Mouse (Mus musculus) liver, adult 2 months (tissue): ENCODE results near the gene Casp9. TPM values are rescaled to one million over a fixed set of nuclear protein-coding genes. Genes with fewer than 3 reads are reported as not detected.

ENCODE experiments used
- DNase-seq: peaks from one replicate; pipeline ENCODE4 v3.0.0-alpha.2; 2011; ENCODE audit warnings: low read depth, low spot score; ENCODE audit errors: extremely low read depth
- H3K27ac ChIP-seq: fragments of 200-500 bp; replicated peaks from 2 replicates; pipeline ENCODE4 v1.5.1; 2012; ENCODE audit warnings: low read depth, mild to moderate bottlenecking, control low read depth, inconsistent platforms, low read length; ENCODE audit not compliant: insufficient read depth
- H3K27me3 ChIP-seq: fragments of 200-500 bp; 2 replicates; pipeline ENCODE4 v1.6.1; 2012; ENCODE audit warnings: mild to moderate bottlenecking, moderate library complexity, low read length, inconsistent platforms; ENCODE audit not compliant: control insufficient read depth, insufficient read depth
- H3K36me3 ChIP-seq: fragments of 200-500 bp; 2 replicates; pipeline ENCODE4 v1.6.1; 2012; ENCODE audit warnings: low read length, inconsistent platforms; ENCODE audit not compliant: control insufficient read depth, insufficient read depth
- H3K4me1 ChIP-seq: fragments of 200-500 bp; 2 replicates; pipeline ENCODE4 v1.6.1; 2011; ENCODE audit warnings: low read length; ENCODE audit not compliant: control insufficient read depth, insufficient read depth
- H3K4me3 ChIP-seq: fragments of 200-500 bp; 2 replicates; pipeline ENCODE4 v1.5.1; 2011; ENCODE audit warnings: low read depth, mild to moderate bottlenecking, control low read depth, low read length, moderate library complexity; ENCODE audit not compliant: insufficient read depth
- H3K79me2 ChIP-seq: fragments of 200-500 bp; 2 replicates; pipeline ENCODE4 v1.6.1; 2012; ENCODE audit warnings: inconsistent platforms, mild to moderate bottlenecking, low read length, moderate library complexity; ENCODE audit not compliant: control insufficient read depth, insufficient read depth
- H3K9ac ChIP-seq: fragments of 200-500 bp; 2 replicates; pipeline ENCODE4 v1.6.1; 2012; ENCODE audit warnings: low read depth, mild to moderate bottlenecking, control low read depth, inconsistent platforms, low read length
- CTCF ChIP-seq: fragments of 200-500 bp; IDR thresholded peaks from 2 replicates; pipeline ENCODE4 v1.5.1; 2011; ENCODE audit warnings: low read depth, low read length, control low read depth
- POLR2A ChIP-seq: fragments of 200-500 bp; IDR thresholded peaks from 2 replicates; pipeline ENCODE4 v1.6.1; 2011; ENCODE audit warnings: low read length, control low read depth; ENCODE audit not compliant: insufficient read depth; ENCODE audit errors: extremely low read depth
- WGBS: fragments of 180-500 bp; shearing (Covaris S2); methylation state at CpG from one replicate; pipeline ENCODE4 v1.1.7; 2018; 5-methylcytosine and 5-hydroxymethylcytosine counted together
- polyA plus RNA-seq: library from polyadenylated mRNA; depleted of rRNA; stranded (reverse); fragments of >200 nt; gene quantifications from 2 replicates; pipeline ENCODE4 v1.2.3, GENCODE M21; 2012
- total RNA-seq: library from RNA; depleted of rRNA; stranded (reverse); fragments of >200 nt; gene quantifications from 2 replicates; pipeline ENCODE4 v1.2.3, GENCODE M21; 2014

Casp9 gene
- total and polyA plus RNA-seq, 2 experiments, result 8.4 to 10.9 TPM

DNA sequence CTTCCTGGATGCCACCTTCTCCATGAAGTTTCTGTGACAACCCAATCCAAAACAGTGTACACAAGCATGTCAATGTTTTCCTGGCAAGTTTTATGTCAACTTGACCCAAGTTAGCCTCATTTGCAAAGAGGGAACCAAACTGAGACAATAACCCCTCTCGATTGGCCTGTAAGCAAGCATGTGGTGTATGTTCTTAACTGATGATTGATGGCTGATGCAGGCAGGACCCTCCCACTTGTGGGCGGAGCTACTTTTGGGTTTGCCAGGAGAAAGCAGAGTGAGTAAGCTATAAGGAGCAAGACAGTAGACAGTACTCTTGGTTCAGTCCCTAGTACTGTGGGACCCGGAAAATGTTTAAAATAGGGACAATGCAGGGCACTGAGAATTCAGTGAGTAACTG lies 29.6 kb downstream of the Casp9 start:
- DNase-seq, result peak; percentile 93
- no peaks in the 10 kb centered on the region for H3K79me2 ChIP-seq
- peaks cover 11% of the 10 kb centered on the region for H3K4me1 ChIP-seq
- TF ChIP-seq POLR2A, result no peak
- TF ChIP-seq CTCF, result no peak
- H3K4me3 ChIP-seq, result no peak overlapping the region
- WGBS, result 36% methylated on average over 3 of the region's 3 CpGs
- H3K36me3 ChIP-seq, result no peaks in the 10 kb centered on the region
- H3K9ac ChIP-seq, result no peak overlapping the region
- no peaks in the 10 kb centered on the region for H3K27me3 ChIP-seq
- peak overlapping the region; percentile 89 for H3K27ac ChIP-seq

DNA sequence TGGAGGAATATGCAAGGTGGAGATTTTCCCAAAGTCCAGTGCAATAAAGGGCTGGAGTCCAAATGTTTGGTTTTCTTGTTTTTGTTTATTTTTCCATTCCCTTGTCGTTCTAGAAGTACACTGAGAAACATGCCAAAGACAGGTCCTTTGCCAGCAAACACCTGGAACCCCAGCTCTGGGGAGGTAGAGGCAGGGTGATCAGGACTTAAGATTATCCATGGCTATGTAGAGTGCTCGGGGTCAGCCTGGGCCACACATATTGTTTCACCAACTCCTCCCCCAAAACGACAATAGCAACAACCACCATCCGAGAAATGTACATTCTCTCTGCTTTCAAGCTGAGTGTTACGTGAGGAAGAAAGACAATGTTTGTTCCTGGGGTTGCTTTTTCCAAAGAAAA lies 32.6 kb downstream of the Casp9 start, which contains the start of gene Cela2a:
Cela2a (minus strand) TSS at position 101 of the 400 bp plus-strand sequence.
- Histone ChIP-seq H3K79me2 (no peaks in the 10 kb centered on the region), H3K36me3 (no peaks in the 10 kb centered on the region), H3K9ac (no peak within 1 kb of the TSS), H3K4me1 (peaks cover 11% of the 10 kb centered on the region), H3K27ac (no peak within 1 kb of the TSS), H3K27me3 (no peaks in the 10 kb centered on the region), H3K4me3 (no peak within 1 kb of the TSS)
- DNase-seq, result peak; percentile 35
- WGBS, result 58% methylated on average over 5 of the region's 5 CpGs
- TF ChIP-seq CTCF (no peak), POLR2A (no peak)

DNA sequence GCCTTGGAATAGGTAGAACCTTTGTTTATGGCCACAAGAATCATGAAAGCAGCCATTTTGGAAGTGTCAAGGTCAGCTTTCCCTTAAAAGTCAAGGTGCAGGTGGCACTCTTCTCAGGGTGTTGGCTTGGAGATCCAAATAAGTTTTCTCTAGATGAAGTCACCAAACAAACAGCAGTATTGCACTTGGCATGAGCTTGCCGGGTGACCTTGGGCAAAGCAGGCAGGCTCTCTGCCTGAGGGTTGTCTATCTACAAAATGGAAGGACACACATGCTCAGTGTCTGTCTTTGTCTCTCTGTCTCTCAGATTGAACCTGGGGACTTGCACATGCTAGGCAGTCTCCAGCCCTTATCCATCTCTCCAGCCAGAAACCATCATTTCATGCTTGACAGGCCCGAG lies 34.0 kb downstream of the Casp9 start:
- peak; percentile 74 for DNase-seq
- no peak overlapping the region for H3K9ac ChIP-seq
- H3K27me3 ChIP-seq, result no peaks in the 10 kb centered on the region
- no peak for TF ChIP-seq POLR2A
- TF ChIP-seq CTCF, result no peak
- H3K27ac ChIP-seq, result no peak overlapping the region
- no peaks in the 10 kb centered on the region for H3K36me3 ChIP-seq
- H3K4me3 ChIP-seq, result no peak overlapping the region
- H3K79me2 ChIP-seq, result no peaks in the 10 kb centered on the region
- peaks cover 7% of the 10 kb centered on the region for H3K4me1 ChIP-seq
- WGBS, result 60% methylated on average over 2 of the region's 2 CpGs

DNA sequence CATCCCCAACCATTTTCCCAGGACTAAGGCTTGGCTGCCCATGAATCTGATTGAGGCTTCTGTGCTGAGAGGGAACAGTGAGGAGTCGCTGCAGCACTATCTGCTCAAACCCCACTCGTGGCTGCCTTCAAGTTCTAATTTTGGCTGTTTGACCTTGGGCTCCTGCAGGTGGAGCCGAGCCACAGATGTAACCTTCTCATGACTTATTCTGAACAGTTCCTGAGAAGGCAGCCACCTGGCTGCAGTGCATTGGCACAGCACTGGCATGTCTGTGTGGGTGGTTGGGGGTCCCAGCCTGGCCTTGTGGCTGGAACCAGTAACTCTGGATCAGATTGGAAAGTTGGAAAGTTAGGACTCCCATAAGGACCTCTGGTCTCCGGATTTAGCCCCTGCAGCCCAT lies 34.8 kb downstream of the Casp9 start:
- H3K4me1 ChIP-seq, result peaks cover 2% of the 10 kb centered on the region; the same call in 1 of the 2 replicates
- TF ChIP-seq POLR2A (no peak), CTCF (no peak)
- no peak for DNase-seq
- no peak overlapping the region for H3K9ac ChIP-seq
- no peak overlapping the region for H3K27ac ChIP-seq
- no peaks in the 10 kb centered on the region for H3K36me3 ChIP-seq
- no peaks in the 10 kb centered on the region for H3K79me2 ChIP-seq
- WGBS, result 67% methylated on average over 4 of the region's 4 CpGs
- no peaks in the 10 kb centered on the region for H3K27me3 ChIP-seq
- H3K4me3 ChIP-seq, result no peak overlapping the region

DNA sequence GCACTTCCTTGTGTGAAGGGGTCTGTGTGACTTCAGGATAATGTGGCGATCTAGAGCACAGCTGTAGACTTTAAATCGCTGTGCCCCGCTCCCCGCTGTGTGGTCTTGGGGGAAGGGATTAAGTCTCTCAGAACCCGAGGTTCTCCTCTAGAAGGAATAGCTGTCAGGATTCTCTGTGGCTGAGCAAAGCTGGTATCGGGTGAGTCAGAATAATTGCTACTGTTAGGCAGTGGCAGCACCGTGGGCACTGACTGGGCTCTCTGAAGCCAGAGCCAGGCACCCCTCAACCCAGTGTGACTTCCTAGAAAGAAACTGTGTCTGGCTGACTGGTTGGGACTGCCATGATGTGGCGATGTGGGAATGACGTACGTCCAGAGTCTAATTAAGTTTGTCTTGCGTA lies 37.0 kb downstream of the Casp9 start:
- Histone ChIP-seq H3K79me2 (no peaks in the 10 kb centered on the region), H3K4me1 (no peaks in the 10 kb centered on the region; the same call in 1 of the 2 replicates), H3K27me3 (no peaks in the 10 kb centered on the region), H3K4me3 (no peak overlapping the region), H3K36me3 (no peaks in the 10 kb centered on the region), H3K9ac (no peak overlapping the region), H3K27ac (no peak overlapping the region)
- no peak for DNase-seq
- WGBS, result 79% methylated on average over 11 of the region's 11 CpGs
- no peak for TF ChIP-seq POLR2A
- no peak for TF ChIP-seq CTCF

DNA sequence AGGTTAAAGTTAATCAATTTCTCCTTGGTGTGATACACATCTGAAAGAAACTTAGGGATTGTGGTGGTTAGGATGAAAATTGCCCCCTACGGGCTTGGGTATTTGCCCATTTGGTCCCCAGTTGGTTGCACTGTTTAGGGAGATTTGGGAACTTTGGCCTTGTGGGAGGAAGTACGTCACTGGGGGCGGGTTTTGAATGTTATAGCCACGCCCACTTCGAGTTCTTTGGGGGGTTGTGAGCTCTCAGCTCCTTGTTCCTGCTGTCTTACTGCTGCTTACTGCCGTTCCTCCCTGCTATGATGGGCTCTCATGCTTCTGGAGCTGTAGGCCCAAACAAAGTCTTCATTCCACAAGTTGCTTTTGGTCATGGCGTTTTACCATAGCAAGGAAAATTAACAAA lies 37.9 kb downstream of the Casp9 start:
- no peak overlapping the region for H3K4me3 ChIP-seq
- WGBS, result 76% methylated on average over 7 of the region's 7 CpGs
- H3K27ac ChIP-seq, result no peak overlapping the region
- H3K9ac ChIP-seq, result no peak overlapping the region
- H3K36me3 ChIP-seq, result no peaks in the 10 kb centered on the region
- H3K79me2 ChIP-seq, result no peaks in the 10 kb centered on the region
- no peaks in the 10 kb centered on the region; the same call in 1 of the 2 replicates for H3K4me1 ChIP-seq
- H3K27me3 ChIP-seq, result no peaks in the 10 kb centered on the region
- TF ChIP-seq CTCF, result no peak
- no peak for TF ChIP-seq POLR2A
- no peak for DNase-seq
